Mouse (Mus musculus): ENCODE measurements at regions not wholly inside any gene's neighbourhood (a gene's known extent, or its start where the extent isn't known, plus 50 kb on each side); places are given as distances from the start of the nearest gene placed in this dataset.

GRCm38 (mm10) chr4:53386309-53386708 is 53.9 kb upstream of the Slc44a1 start:
- ATAC-seq, result no peak

GRCm38 (mm10) chr4:53384761-53385160 is 55.5 kb upstream of the Slc44a1 start:
- ATAC-seq, result no peak

GRCm38 (mm10) chr4:53384104-53384503 is 56.1 kb upstream of the Slc44a1 start:
- no peak for ATAC-seq

- ATAC-seq, result no peak
Observed at GRCm38 (mm10) chr4:53382012-53382411, 58.2 kb upstream of the Slc44a1 start.

GRCm38 (mm10) chr4:53379855-53380254 is 60.4 kb upstream of the Slc44a1 start:
- ATAC-seq, result no peak

- ATAC-seq, result no peak
Observed at GRCm38 (mm10) chr4:53376995-53377394, 63.2 kb upstream of the Slc44a1 start.

GRCm38 (mm10) chr4:53356374-53356773 is 83.8 kb upstream of the Slc44a1 start:
- ATAC-seq, result no peak

- ATAC-seq, result no peak
Observed at GRCm38 (mm10) chr4:53354961-53355360, 85.3 kb upstream of the Slc44a1 start.

- no peak for ATAC-seq
Observed at GRCm38 (mm10) chr4:53353399-53354090, 86.7 kb upstream of the Slc44a1 start.

- no peak for ATAC-seq
Observed at GRCm38 (mm10) chr4:53351104-53351607, 89.1 kb upstream of the Slc44a1 start.

GRCm38 (mm10) chr4:53345346-53345745 is 94.9 kb upstream of the Slc44a1 start:
- no peak for ATAC-seq

GRCm38 (mm10) chr4:53344546-53344945 is 95.7 kb upstream of the Slc44a1 start:
- no peak for ATAC-seq

GRCm38 (mm10) chr4:53341181-53341580 is 99.0 kb upstream of the Slc44a1 start:
- no peak for ATAC-seq

GRCm38 (mm10) chr4:53340021-53340667 is 100.1 kb upstream of the Slc44a1 start:
- ATAC-seq, result no peak

- no peak for ATAC-seq
Observed at GRCm38 (mm10) chr4:53339125-53340020, 100.8 kb upstream of the Slc44a1 start.

- ATAC-seq, result no peak
Observed at GRCm38 (mm10) chr4:53338479-53338878, 101.7 kb upstream of the Slc44a1 start.

GRCm38 (mm10) chr4:53337784-53338183 is 102.4 kb upstream of the Slc44a1 start:
- no peak for ATAC-seq

- no peak for ATAC-seq
Observed at GRCm38 (mm10) chr4:53327382-53328165, 112.6 kb upstream of the Slc44a1 start.

- ATAC-seq, result no peak
Observed at GRCm38 (mm10) chr4:53323838-53324237, 116.4 kb upstream of the Slc44a1 start.

- ATAC-seq, result peak; percentile 65
Observed at GRCm38 (mm10) chr4:53323195-53323594, 117.0 kb upstream of the Slc44a1 start.

- no peak for ATAC-seq
Observed at GRCm38 (mm10) chr4:53322484-53322883, 117.7 kb upstream of the Slc44a1 start.

GRCm38 (mm10) chr4:53320735-53321449 is 119.3 kb upstream of the Slc44a1 start:
- ATAC-seq, result no peak
